Mouse (Mus musculus) ES-E14 (cell line): Measurements from ENCODE around the gene Hes5. TPM values are rescaled to one million over a fixed set of nuclear protein-coding genes. Genes with fewer than 3 reads are reported as not detected.

Source experiments
- DNase-seq: peaks from one replicate; pipeline ENCODE4 v3.0.0-alpha.2; 2013; ENCODE audit warnings: low read depth, low spot score
- H3K27ac ChIP-seq: 2 replicates; pipeline ENCODE4 v1.5.1; 2012; ENCODE audit warnings: low read depth, mild to moderate bottlenecking, low read length, moderate library complexity, mixed read lengths; ENCODE audit not compliant: poor library complexity, insufficient read depth, severe bottlenecking
- H3K36me3 ChIP-seq: 2 replicates; pipeline ENCODE4 v1.6.1; 2012; ENCODE audit warnings: mild to moderate bottlenecking, low read length, moderate library complexity, mixed read lengths; ENCODE audit not compliant: control insufficient read depth, poor library complexity, insufficient read depth, severe bottlenecking
- H3K4me1 ChIP-seq, 2 experiments: fragments of 150-350 bp in 1 of 2; sonication (generic) in 1 of 2; 2 replicates each; pipeline ENCODE4 v1.6.1; 2012; ENCODE audit warnings: low read length in 2 of 2, mild to moderate bottlenecking in 1 of 2, mixed read lengths in 1 of 2; ENCODE audit not compliant: control insufficient read depth in 2 of 2, insufficient read depth in 2 of 2, poor library complexity in 1 of 2
- H3K4me3 ChIP-seq, 2 experiments: fragments of 150-350 bp in 1 of 2; sonication (generic) in 1 of 2; 2 replicates each; pipeline ENCODE4 v1.5.1; 2012; ENCODE audit warnings: low read length in 2 of 2, low read depth in 1 of 2, mild to moderate bottlenecking in 1 of 2, mixed read lengths in 1 of 2; ENCODE audit not compliant: insufficient read depth in 1 of 2, poor library complexity in 1 of 2, severe bottlenecking in 1 of 2
- H3K9ac ChIP-seq: 2 replicates; pipeline ENCODE4 v1.6.1; 2012; ENCODE audit warnings: low read depth, mild to moderate bottlenecking, low read length, mixed read lengths; ENCODE audit not compliant: poor library complexity, insufficient read depth, severe bottlenecking
- H3K9me3 ChIP-seq: fragments of 150-350 bp; sonication (generic); 2 replicates; pipeline ENCODE4 v1.6.1; 2012; ENCODE audit warnings: low read depth, mild to moderate bottlenecking, low read length; ENCODE audit not compliant: control insufficient read depth, insufficient read depth
- CHD2 ChIP-seq: IDR thresholded peaks from 2 replicates; pipeline ENCODE4 v1.6.1; 2014; ENCODE audit warnings: mild to moderate bottlenecking, low read depth, low read length, inconsistent platforms
- HCFC1 ChIP-seq: IDR thresholded peaks from 2 replicates; pipeline ENCODE4 v1.6.1; 2012; ENCODE audit warnings: low read length, inconsistent platforms, borderline replicate concordance; ENCODE audit not compliant: insufficient read depth
- MAFK ChIP-seq: IDR thresholded peaks from 2 replicates; pipeline ENCODE4 v1.6.1; 2014; ENCODE audit warnings: mild to moderate bottlenecking, low read depth, low read length, inconsistent platforms; ENCODE audit not compliant: insufficient read depth
- ZC3H11A ChIP-seq: IDR thresholded peaks from 2 replicates; pipeline ENCODE4 v1.6.1; 2012; ENCODE audit warnings: low read depth, mild to moderate bottlenecking, inconsistent platforms, low read length, borderline replicate concordance
- ZNF384 ChIP-seq: IDR thresholded peaks from 2 replicates; pipeline ENCODE4 v1.6.1; 2012; ENCODE audit warnings: low read depth, low read length, inconsistent platforms
- in situ Hi-C, 2 experiments: fragments of 600-800 bp; cut with MboI; formaldehyde crosslinking; loops; one replicate each; pipeline ENCODE4 v1.15.1; 2025; ENCODE audit warnings: low sequenced_read_pairs in 2 of 2, inconsistent platforms in 1 of 2; ENCODE audit not compliant: unreplicated experiment in 2 of 2
- total RNA-seq: library from RNA; depleted of rRNA; stranded (reverse); fragments of 300-350 nt; gene quantifications from 2 replicates; pipeline ENCODE4 v1.2.3, GENCODE M21; 2012

The Hes5 gene
- total RNA-seq, 1 experiment, result 0.18 TPM

- in situ Hi-C loops, result no loop called here
- Histone ChIP-seq H3K36me3 (no peaks in the 10 kb centered on the region), H3K4me3 (no peak overlapping the region), H3K4me1 (no peaks in the 10 kb centered on the region), H3K9me3 (no peaks in the 10 kb centered on the region), H3K9ac (no peak overlapping the region), H3K27ac (no peak overlapping the region)
- DNase-seq, result no peak
- TF ChIP-seq CHD2 (no peak), ZNF384 (no peak), ZC3H11A (no peak), MAFK (no peak), HCFC1 (no peak)
These were observed 45.6 kb downstream of the Hes5 start for GRCm38 (mm10) chr4:155006296-155006695.

GRCm38 (mm10) chr4:155007641-155008040, 46.9 kb downstream of the Hes5 start:
- no peaks in the 10 kb centered on the region for H3K9me3 ChIP-seq
- no peak overlapping the region for H3K4me3 ChIP-seq
- TF ChIP-seq HCFC1, result no peak
- no peak for TF ChIP-seq ZC3H11A
- TF ChIP-seq CHD2, result no peak
- TF ChIP-seq MAFK, result no peak
- TF ChIP-seq ZNF384, result no peak
- H3K27ac ChIP-seq, result no peak overlapping the region
- in situ Hi-C loops, result no loop called here
- no peak overlapping the region for H3K9ac ChIP-seq
- DNase-seq, result no peak
- H3K4me1 ChIP-seq, result no peaks in the 10 kb centered on the region
- H3K36me3 ChIP-seq, result no peaks in the 10 kb centered on the region

GRCm38 (mm10) chr4:155008075-155008474, 47.4 kb downstream of the Hes5 start:
- Histone ChIP-seq H3K9ac (no peak overlapping the region), H3K27ac (no peak overlapping the region), H3K36me3 (no peaks in the 10 kb centered on the region), H3K4me3 (no peak overlapping the region), H3K9me3 (no peaks in the 10 kb centered on the region), H3K4me1 (no peaks in the 10 kb centered on the region)
- TF ChIP-seq ZNF384, result no peak
- TF ChIP-seq MAFK, result no peak
- no peak for TF ChIP-seq HCFC1
- TF ChIP-seq CHD2, result no peak
- TF ChIP-seq ZC3H11A, result no peak
- no peak for DNase-seq
- in situ Hi-C loops, result no loop called here

GRCm38 (mm10) chr4:155009216-155009615, 48.5 kb downstream of the Hes5 start:
- H3K9me3 ChIP-seq, result no peaks in the 10 kb centered on the region
- in situ Hi-C loops, result no loop called here
- no peak overlapping the region for H3K9ac ChIP-seq
- H3K27ac ChIP-seq, result no peak overlapping the region
- H3K4me3 ChIP-seq, result no peak overlapping the region
- DNase-seq, result no peak
- H3K4me1 ChIP-seq, result no peaks in the 10 kb centered on the region
- no peaks in the 10 kb centered on the region for H3K36me3 ChIP-seq
- no peak for TF ChIP-seq ZNF384
- TF ChIP-seq CHD2, result no peak
- no peak for TF ChIP-seq HCFC1
- no peak for TF ChIP-seq ZC3H11A
- no peak for TF ChIP-seq MAFK

- H3K9me3 ChIP-seq, result no peaks in the 10 kb centered on the region
- no peak overlapping the region for H3K4me3 ChIP-seq
- no peaks in the 10 kb centered on the region for H3K4me1 ChIP-seq
- H3K27ac ChIP-seq, result no peak overlapping the region
- in situ Hi-C loops, result no loop called here
- no peak overlapping the region for H3K9ac ChIP-seq
- no peaks in the 10 kb centered on the region for H3K36me3 ChIP-seq
- TF ChIP-seq MAFK (no peak), HCFC1 (no peak), ZC3H11A (no peak), CHD2 (no peak), ZNF384 (no peak)
- no peak for DNase-seq
These were observed 50.1 kb downstream of the Hes5 start for GRCm38 (mm10) chr4:155010870-155011269.
